Mouse (Mus musculus): ENCODE data around the gene Carmil1. TPM values are rescaled to one million over a fixed set of nuclear protein-coding genes. Genes with fewer than 3 reads are reported as not detected.
"Not testable (repeated sequence)": the region's sequence is repeated elsewhere in the genome, so short reads cannot be mapped to it uniquely, and the experiment has no call there.

The Carmil1 gene
- polyA plus RNA-seq, 1 experiment, result 4.4 TPM

DNA sequence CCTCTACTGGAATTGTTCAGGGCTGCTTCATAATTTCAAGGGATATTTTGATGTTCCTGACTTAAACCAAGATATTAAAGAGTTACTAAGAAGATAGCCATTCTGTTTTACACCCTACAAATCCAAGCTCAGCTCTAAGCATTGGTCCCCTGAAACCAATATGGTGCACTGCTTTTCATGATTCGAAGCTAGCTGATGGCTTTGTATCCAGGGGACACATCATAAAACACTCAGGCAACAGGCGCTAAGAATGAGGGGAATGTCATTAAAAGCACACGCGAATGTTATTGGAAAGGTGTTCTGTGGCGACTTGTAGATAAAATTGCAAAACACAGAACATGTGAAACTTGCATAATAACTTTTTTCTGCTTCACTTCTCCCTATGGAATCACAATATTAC, 174.8 kb downstream of the Carmil1 start:
- H3K4me3 ChIP-seq (ENCODE audit: insufficient read depth, poor library complexity, severe bottlenecking), result no peak overlapping the region
- no peaks in the 10 kb centered on the region for H3K36me3 ChIP-seq (ENCODE audit: control insufficient read depth, insufficient read depth)
- H3K27me3 ChIP-seq (ENCODE audit: control insufficient read depth, insufficient read depth, insufficient read length), result no peaks in the 10 kb centered on the region
- H3ac ChIP-seq (ENCODE audit: control insufficient read depth, insufficient read length, low read depth), result no peak overlapping the region
- no peaks in the 10 kb centered on the region for H3K79me2 ChIP-seq (ENCODE audit: control insufficient read depth, insufficient read depth)
- TF ChIP-seq MAX (IDR thresholded peaks at IDR 0.05) (no peak), CEBPB (IDR thresholded peaks at IDR 0.05; ENCODE audit: low read depth) (no peak), MYOG (IDR thresholded peaks at IDR 0.05; ENCODE audit: control insufficient read depth, extremely low read depth, insufficient read length) (no peak), USF1 (IDR thresholded peaks at IDR 0.05; ENCODE audit: low read depth) (no peak), CTCF (IDR thresholded peaks at IDR 0.05; ENCODE audit: control insufficient read depth, insufficient read depth, insufficient read length) (no peak), FOSL1 (IDR thresholded peaks at IDR 0.05; ENCODE audit: insufficient read depth, low read length, poor library complexity, severe bottlenecking) (no peak), MYOD1 (IDR thresholded peaks at IDR 0.05; ENCODE audit: control insufficient read depth, insufficient read length, low read depth) (no peak)
- no peaks in the 10 kb centered on the region for H3K79me3 ChIP-seq (ENCODE audit: low read depth)

DNA sequence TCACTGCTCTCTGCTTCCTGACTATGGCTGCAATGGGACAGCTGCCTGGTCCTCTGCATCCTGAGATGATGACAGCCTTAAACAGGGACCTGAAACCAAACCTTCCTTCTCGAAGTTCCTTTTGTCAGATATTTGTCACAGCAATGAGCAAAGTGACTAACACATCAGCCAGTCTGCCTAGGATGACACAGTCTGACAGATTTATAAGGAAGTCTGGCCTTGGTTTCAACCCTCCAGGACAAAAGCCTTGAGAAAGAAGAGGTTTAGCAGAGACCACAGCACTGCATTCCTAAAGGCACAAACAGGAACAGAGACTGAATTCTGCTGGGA, 175.3 kb downstream of the Carmil1 start:
- Histone ChIP-seq H3K4me3 (ENCODE audit: insufficient read depth, poor library complexity, severe bottlenecking) (no peak overlapping the region), H3K36me3 (ENCODE audit: control insufficient read depth, insufficient read depth) (no peaks in the 10 kb centered on the region), H3ac (ENCODE audit: control insufficient read depth, insufficient read length, low read depth) (no peak overlapping the region), H3K79me3 (ENCODE audit: low read depth) (no peaks in the 10 kb centered on the region), H3K27me3 (ENCODE audit: control insufficient read depth, insufficient read depth, insufficient read length) (no peaks in the 10 kb centered on the region), H3K79me2 (ENCODE audit: control insufficient read depth, insufficient read depth) (no peaks in the 10 kb centered on the region)
- TF ChIP-seq CEBPB (IDR thresholded peaks at IDR 0.05; ENCODE audit: low read depth), result no peak
- TF ChIP-seq MYOD1 (IDR thresholded peaks at IDR 0.05; ENCODE audit: control insufficient read depth, insufficient read length, low read depth), result peak; percentile 6
- no peak for TF ChIP-seq MYOG (IDR thresholded peaks at IDR 0.05; ENCODE audit: control insufficient read depth, extremely low read depth, insufficient read length)
- no peak for TF ChIP-seq CTCF (IDR thresholded peaks at IDR 0.05; ENCODE audit: control insufficient read depth, insufficient read depth, insufficient read length)

DNA sequence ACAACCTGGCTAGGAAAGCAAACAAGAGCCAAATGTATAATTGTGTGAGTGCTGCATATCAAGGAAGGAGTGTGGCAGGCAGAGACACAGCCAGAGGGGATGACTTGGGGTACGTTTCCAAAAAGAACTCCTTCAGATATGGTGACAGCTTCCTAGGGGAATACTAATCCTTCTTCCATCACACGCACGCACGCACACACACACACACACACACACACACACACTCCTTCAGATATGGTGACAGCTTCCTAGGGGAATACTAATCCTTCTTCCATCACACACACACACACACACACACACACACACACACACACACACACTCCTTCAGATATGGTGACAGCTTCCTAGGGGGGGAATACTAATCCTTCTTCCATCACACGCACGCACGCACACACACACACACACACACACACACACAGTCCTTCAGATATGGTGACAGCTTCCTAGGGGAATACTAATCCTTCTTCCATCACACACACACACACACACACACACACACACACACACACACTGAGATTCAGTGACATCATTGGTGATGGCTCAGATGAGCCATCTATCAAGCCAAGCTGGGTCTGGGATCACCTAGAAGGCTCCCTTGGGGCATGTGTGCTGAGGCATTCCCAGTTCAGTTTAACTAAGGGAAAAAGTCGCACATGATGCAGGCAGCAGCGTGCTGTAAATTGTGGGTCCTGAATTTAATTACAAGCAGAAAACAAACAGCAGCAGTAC, 175.8 kb downstream of the Carmil1 start:
- not testable (repeated sequence) for H3K79me2 ChIP-seq (ENCODE audit: control insufficient read depth, insufficient read depth); H3K79me3 ChIP-seq (ENCODE audit: low read depth); H3ac ChIP-seq (ENCODE audit: control insufficient read depth, insufficient read length, low read depth); H3K4me3 ChIP-seq (ENCODE audit: insufficient read depth, poor library complexity, severe bottlenecking); H3K27me3 ChIP-seq (ENCODE audit: control insufficient read depth, insufficient read depth, insufficient read length); H3K36me3 ChIP-seq (ENCODE audit: control insufficient read depth, insufficient read depth)

DNA sequence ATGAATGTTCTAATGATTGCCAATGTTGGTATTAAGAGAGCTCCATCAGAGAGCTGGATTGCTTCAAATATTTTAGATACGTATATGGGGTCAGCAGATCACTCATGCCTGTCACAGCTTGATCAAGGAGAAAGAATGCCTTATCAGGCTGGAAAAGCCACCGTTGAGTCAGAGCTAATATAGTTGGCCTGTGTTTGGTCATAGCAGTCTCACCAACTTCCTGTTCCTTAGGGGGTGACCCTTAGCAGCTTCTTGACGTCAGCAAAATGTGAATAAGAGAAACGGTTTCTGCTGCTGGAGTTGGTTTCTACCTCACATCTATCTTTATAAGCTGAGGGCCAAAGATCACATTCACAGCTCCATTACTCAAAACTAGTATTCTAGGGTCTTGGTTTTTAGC, 176.6 kb downstream of the Carmil1 start:
- Histone ChIP-seq H3K79me2 (ENCODE audit: control insufficient read depth, insufficient read depth) (no peaks in the 10 kb centered on the region), H3ac (ENCODE audit: control insufficient read depth, insufficient read length, low read depth) (no peak overlapping the region), H3K27me3 (ENCODE audit: control insufficient read depth, insufficient read depth, insufficient read length) (no peaks in the 10 kb centered on the region), H3K4me3 (ENCODE audit: insufficient read depth, poor library complexity, severe bottlenecking) (no peak overlapping the region), H3K36me3 (ENCODE audit: control insufficient read depth, insufficient read depth) (no peaks in the 10 kb centered on the region), H3K79me3 (ENCODE audit: low read depth) (no peaks in the 10 kb centered on the region)
- TF ChIP-seq CTCF (IDR thresholded peaks at IDR 0.05; ENCODE audit: control insufficient read depth, insufficient read depth, insufficient read length) (no peak), CEBPB (IDR thresholded peaks at IDR 0.05; ENCODE audit: low read depth) (no peak), MYOG (IDR thresholded peaks at IDR 0.05; ENCODE audit: control insufficient read depth, extremely low read depth, insufficient read length) (no peak), USF1 (IDR thresholded peaks at IDR 0.05; ENCODE audit: low read depth) (no peak), FOSL1 (IDR thresholded peaks at IDR 0.05; ENCODE audit: insufficient read depth, low read length, poor library complexity, severe bottlenecking) (no peak), MAX (IDR thresholded peaks at IDR 0.05) (no peak), MYOD1 (IDR thresholded peaks at IDR 0.05; ENCODE audit: control insufficient read depth, insufficient read length, low read depth) (no peak)

- Histone ChIP-seq H3K4me3 (ENCODE audit: insufficient read depth, poor library complexity, severe bottlenecking) (no peak overlapping the region), H3K79me3 (ENCODE audit: low read depth) (no peaks in the 10 kb centered on the region), H3ac (ENCODE audit: control insufficient read depth, insufficient read length, low read depth) (no peak overlapping the region), H3K79me2 (ENCODE audit: control insufficient read depth, insufficient read depth) (no peaks in the 10 kb centered on the region), H3K27me3 (ENCODE audit: control insufficient read depth, insufficient read depth, insufficient read length) (no peaks in the 10 kb centered on the region), H3K36me3 (ENCODE audit: control insufficient read depth, insufficient read depth) (no peaks in the 10 kb centered on the region)
- TF ChIP-seq MYOD1 (IDR thresholded peaks at IDR 0.05; ENCODE audit: control insufficient read depth, insufficient read length, low read depth), result no peak
- TF ChIP-seq MAX (IDR thresholded peaks at IDR 0.05), result no peak
- TF ChIP-seq CEBPB (IDR thresholded peaks at IDR 0.05; ENCODE audit: low read depth), result no peak
- TF ChIP-seq MYOG (IDR thresholded peaks at IDR 0.05; ENCODE audit: control insufficient read depth, extremely low read depth, insufficient read length), result no peak
- TF ChIP-seq CTCF (IDR thresholded peaks at IDR 0.05; ENCODE audit: control insufficient read depth, insufficient read depth, insufficient read length), result no peak
- no peak for TF ChIP-seq USF1 (IDR thresholded peaks at IDR 0.05; ENCODE audit: low read depth)
- TF ChIP-seq FOSL1 (IDR thresholded peaks at IDR 0.05; ENCODE audit: insufficient read depth, low read length, poor library complexity, severe bottlenecking), result no peak
Measured at GRCm38 (mm10) chr13:24103152-24103551, 177.4 kb downstream of the Carmil1 start.

GRCm38 (mm10) chr13:24102256-24102655, 178.3 kb downstream of the Carmil1 start:
- H3K27me3 ChIP-seq (ENCODE audit: control insufficient read depth, insufficient read depth, insufficient read length), result no peaks in the 10 kb centered on the region
- no peak overlapping the region for H3K4me3 ChIP-seq (ENCODE audit: insufficient read depth, poor library complexity, severe bottlenecking)
- H3K79me2 ChIP-seq (ENCODE audit: control insufficient read depth, insufficient read depth), result no peaks in the 10 kb centered on the region
- no peaks in the 10 kb centered on the region for H3K79me3 ChIP-seq (ENCODE audit: low read depth)
- H3K36me3 ChIP-seq (ENCODE audit: control insufficient read depth, insufficient read depth), result no peaks in the 10 kb centered on the region
- TF ChIP-seq CEBPB (IDR thresholded peaks at IDR 0.05; ENCODE audit: low read depth), result no peak
- TF ChIP-seq FOSL1 (IDR thresholded peaks at IDR 0.05; ENCODE audit: insufficient read depth, low read length, poor library complexity, severe bottlenecking), result no peak
- TF ChIP-seq CTCF (IDR thresholded peaks at IDR 0.05; ENCODE audit: control insufficient read depth, insufficient read depth, insufficient read length), result no peak
- TF ChIP-seq USF1 (IDR thresholded peaks at IDR 0.05; ENCODE audit: low read depth), result no peak
- no peak for TF ChIP-seq MAX (IDR thresholded peaks at IDR 0.05)
- TF ChIP-seq MYOG (IDR thresholded peaks at IDR 0.05; ENCODE audit: control insufficient read depth, extremely low read depth, insufficient read length), result no peak
- TF ChIP-seq MYOD1 (IDR thresholded peaks at IDR 0.05; ENCODE audit: control insufficient read depth, insufficient read length, low read depth), result no peak
- H3ac ChIP-seq (ENCODE audit: control insufficient read depth, insufficient read length, low read depth), result no peak overlapping the region
